Mouse (Mus musculus) cerebellum, adult 2 months (tissue): Measurements from ENCODE around the gene Serping1.
A peak's percentile ranks its signal among the peaks of the same experiment; 100 is the strongest.

Experiments
- CTCF ChIP-seq: fragments of 200-500 bp; IDR thresholded peaks from 2 replicates; pipeline ENCODE4 v1.5.1; 2011; ENCODE audit warnings: low read depth, mild to moderate bottlenecking, control low read depth, low read length, moderate library complexity, borderline replicate concordance; ENCODE audit not compliant: insufficient read depth
- POLR2A ChIP-seq: fragments of 200-500 bp; IDR thresholded peaks from 2 replicates; pipeline ENCODE4 v1.6.1; 2011; ENCODE audit warnings: low read length, control low read depth, borderline replicate concordance; ENCODE audit not compliant: insufficient read depth

GRCm38 (mm10) chr2:84797833-84798492 lies 22.7 kb upstream of the Serping1 start:
- TF ChIP-seq CTCF (peak; percentile 89), POLR2A (no peak)
